42 mouse cellular contexts compared by ENCODE assay signal in genomic region chr2:4934516-4934915, GRCm38 (mm10). TPM values are rescaled to one million over a fixed set of nuclear protein-coding genes. Genes with fewer than 3 reads are reported as not detected.
"Had no signal": no experiment of that assay in that cellular context is flagged by ENCODE, and none has a peak within 500 bp of the region (broad histone marks: within the 10 kb centered on the region; RNA-seq: fewer than 3 reads in every experiment).

No protein-coding gene starts in this region.

- H3K27ac ChIP-seq: heart, embryonic 13.5 days; heart, embryonic 15.5 days; hindbrain, embryonic 10.5 days; hindbrain, embryonic 12.5 days; hindbrain, embryonic 13.5 days; hindbrain, embryonic 14.5 days; hindbrain, embryonic 15.5 days; hindbrain, postnatal 0 days; intestine, embryonic 15.5 days; kidney, embryonic 15.5 days; kidney, postnatal 0 days; layer of hippocampus, adult 2 months; left cerebral cortex, adult 2 months had no signal

- H3K9ac ChIP-seq: heart, embryonic 12.5 days; heart, embryonic 13.5 days; heart, embryonic 15.5 days; hindbrain, embryonic 12.5 days; hindbrain, embryonic 13.5 days; hindbrain, embryonic 14.5 days; hindbrain, embryonic 15.5 days; intestine, embryonic 15.5 days; kidney, embryonic 15.5 days had no signal

- H3K4me2 ChIP-seq: heart, embryonic 12.5 days; heart, embryonic 13.5 days; heart, embryonic 15.5 days; hindbrain, embryonic 12.5 days; hindbrain, embryonic 13.5 days; hindbrain, embryonic 14.5 days; hindbrain, embryonic 15.5 days; intestine, embryonic 15.5 days; kidney, embryonic 15.5 days had no signal

- ATAC-seq: hindbrain, embryonic 16.5 days; hindbrain, postnatal 0 days; inflammation-experienced regulatory T-cells, adult 6 months; intestine, embryonic 15.5 days; intestine, embryonic 16.5 days; intestine, postnatal 0 days had no signal

- H3K4me1 ChIP-seq: heart, embryonic 12.5 days; heart, embryonic 13.5 days; heart, embryonic 15.5 days; hindbrain, embryonic 10.5 days; hindbrain, embryonic 12.5 days; hindbrain, embryonic 13.5 days; hindbrain, embryonic 15.5 days; intestine, embryonic 15.5 days; kidney, embryonic 15.5 days had no signal

- H3K27me3 ChIP-seq: heart, embryonic 12.5 days; heart, embryonic 13.5 days; heart, embryonic 15.5 days; hindbrain, embryonic 12.5 days; hindbrain, embryonic 13.5 days; hindbrain, embryonic 15.5 days; intestine, embryonic 15.5 days; kidney, embryonic 15.5 days had no signal

- H3K4me3 ChIP-seq: heart, embryonic 12.5 days; heart, embryonic 13.5 days; heart, embryonic 15.5 days; hindbrain, embryonic 10.5 days; hindbrain, embryonic 12.5 days; hindbrain, embryonic 13.5 days; hindbrain, embryonic 15.5 days; intestine, embryonic 15.5 days; kidney, embryonic 15.5 days; layer of hippocampus, adult 2 months; left cerebral cortex, adult 2 months had no signal

- H3K9me3 ChIP-seq: heart, embryonic 12.5 days; heart, embryonic 13.5 days; heart, embryonic 15.5 days; hindbrain, embryonic 10.5 days; hindbrain, embryonic 12.5 days; hindbrain, embryonic 15.5 days; intestine, embryonic 15.5 days had no signal

- DNase-seq: heart, postnatal 10 days; heart, postnatal 14 days; heart, postnatal 36 days; heart, postnatal 4 days; kidney, adult 11 months; kidney, adult 18-20 months; kidney, adult 2 months; kidney, adult 8-10 months; kidney, adult 9 months; kidney, postnatal 10 days; kidney, postnatal 14 days; kidney, postnatal 25 days; kidney, postnatal 36 days; kidney, postnatal 4 days; layer of hippocampus, adult 9-11 months; layer of hippocampus, postnatal 36 days had no signal

RNA-seq across cellular contexts. Expression of gene Ucma, which starts 41.4 kb away (rescaled TPM):
- total RNA-seq: heart, postnatal 14 days; heart, postnatal 36 days; heart, postnatal 4 days; hematopoietic stem cell, adult 5-6 weeks had no signal
- polyA plus RNA-seq: heart, embryonic 12.5 days; heart, embryonic 13.5 days; heart, embryonic 14.5 days; heart, postnatal 0 days; hindbrain, embryonic 10.5 days; hindbrain, embryonic 11.5 days; inflammation-experienced regulatory T-cells, adult 6 months; intestine, embryonic 14.5 days; intestine, embryonic 15.5 days; intestine, embryonic 16.5 days; intestine, postnatal 0 days; kidney, adult 2 months; kidney, embryonic 14.5 days; kidney, embryonic 15.5 days; kidney, embryonic 16.5 days; kidney, postnatal 0 days; large intestine, adult 2 months had no signal
